20 mouse cellular contexts compared by ENCODE assay signal in genomic region chr6:145809566-145809965, GRCm38 (mm10). TPM values are rescaled to one million over a fixed set of nuclear protein-coding genes. Genes with fewer than 3 reads are reported as not detected.
A peak's percentile ranks its signal among the peaks of the same experiment; 100 is the strongest.
DNase-seq lines count a peak whose midpoint lies in the region; ATAC-seq and TF ChIP-seq lines count a peak whose summit lies in the region.
"Had no signal": no experiment of that assay in that cellular context is flagged by ENCODE, and none has a peak within 500 bp of the region (broad histone marks: within the 10 kb centered on the region; RNA-seq: fewer than 3 reads in every experiment).

No protein-coding gene starts in this region.

- peaks cover 44% of the 10 kb centered on the region for H3K36me3 ChIP-seq in heart, embryonic 14.5 days (ENCODE audit: control insufficient read depth, insufficient read depth, low read length)
- peaks cover 2% of the 10 kb centered on the region; the same call in 1 of the 2 replicates for H3K36me3 ChIP-seq in liver, adult 2 months (ENCODE audit: control insufficient read depth, insufficient read depth, low read length)
- H3K36me3 ChIP-seq in liver, embryonic 11.5 days (ENCODE audit: control insufficient read depth, insufficient read depth, low read length) = no peaks in the 10 kb centered on the region
- H3K36me3 ChIP-seq: forebrain, embryonic 12.5 days had no signal

- H3K4me2 ChIP-seq in heart, embryonic 14.5 days (ENCODE audit: low read length) = no peak overlapping the region
- no peak overlapping the region for H3K4me2 ChIP-seq in liver, embryonic 11.5 days
- H3K4me2 ChIP-seq: embryonic facial prominence, embryonic 12.5 days; forebrain, embryonic 12.5 days had no signal

- 76% methylated on average over 7 of the region's 7 CpGs for WGBS in heart, embryonic 14.5 days
- WGBS in liver, adult 2 months = 26% methylated on average over 7 of the region's 7 CpGs
- 85% methylated on average over 7 of the region's 7 CpGs for WGBS in liver, embryonic 11.5 days

- H3K27ac ChIP-seq in heart, embryonic 14.5 days (replicated peaks in 1 of 2; ENCODE audit: control insufficient read depth in 1 of 2, insufficient read depth in 1 of 2, low read depth in 2 of 2, low read length in 2 of 2) = peak overlapping the region; percentile 12 to 31; a peak in 3 of 4 replicates
- peak overlapping the region; percentile 74 for H3K27ac ChIP-seq in liver, adult 2 months (replicated peaks; ENCODE audit: insufficient read depth, low read depth, low read length)
- H3K27ac ChIP-seq in liver, embryonic 11.5 days (ENCODE audit: low read depth, low read length) = no peak overlapping the region
- H3K27ac ChIP-seq: embryonic facial prominence, embryonic 12.5 days; forebrain, embryonic 12.5 days had no signal

- no peak for TF ChIP-seq CTCF in liver, adult 2 months (IDR thresholded peaks at IDR 0.05; ENCODE audit: low read depth, low read length)

- H3K27me3 ChIP-seq in heart, embryonic 14.5 days (ENCODE audit: control insufficient read depth, insufficient read depth, low read length) = no peaks in the 10 kb centered on the region
- H3K27me3 ChIP-seq in liver, adult 2 months (ENCODE audit: control insufficient read depth, insufficient read depth, low read length) = no peaks in the 10 kb centered on the region
- H3K27me3 ChIP-seq in liver, embryonic 11.5 days (replicated peaks; ENCODE audit: control insufficient read depth, insufficient read depth, low read length) = no peaks in the 10 kb centered on the region
- H3K27me3 ChIP-seq: CH12.LX; embryonic facial prominence, embryonic 12.5 days; forebrain, embryonic 12.5 days; Patski had no signal

- no peak for ATAC-seq in heart, embryonic 14.5 days (ENCODE audit: insufficient number of reproducible peaks, insufficient read depth, low FRiP score, low read depth)
- ATAC-seq in liver, embryonic 11.5 days (replicated peaks; ENCODE audit: low FRiP score) = no peak
- ATAC-seq: activated CD4-positive, CD25-positive, alpha-beta regulatory T cell, adult 4 months; forebrain, postnatal 0 days; hindbrain, embryonic 16.5 days; inflammation-experienced regulatory T-cells, adult 6 months; Patski had no signal

- H3K4me3 ChIP-seq in heart, embryonic 14.5 days (ENCODE audit: control insufficient read depth in 1 of 2, insufficient read depth in 1 of 2, low read depth in 1 of 2, low read length in 2 of 2) = no peak overlapping the region
- H3K4me3 ChIP-seq in liver, adult 2 months (ENCODE audit: insufficient read depth, low read depth, low read length) = no peak overlapping the region
- no peak overlapping the region for H3K4me3 ChIP-seq in liver, embryonic 11.5 days (ENCODE audit: low read depth, low read length)
- H3K4me3 ChIP-seq: embryonic facial prominence, embryonic 12.5 days; forebrain, embryonic 12.5 days had no signal

- no peaks in the 10 kb centered on the region for H3K9me3 ChIP-seq in heart, embryonic 14.5 days (ENCODE audit: control insufficient read depth, low read length)
- no peaks in the 10 kb centered on the region for H3K9me3 ChIP-seq in liver, embryonic 11.5 days (ENCODE audit: control insufficient read depth, low read length)
- H3K9me3 ChIP-seq: embryonic facial prominence, embryonic 12.5 days; forebrain, embryonic 12.5 days had no signal

- H3K4me1 ChIP-seq in heart, embryonic 14.5 days (ENCODE audit: control insufficient read depth in 2 of 2, insufficient read depth in 2 of 2, low read length in 2 of 2) = peaks cover 16 to 30% of the 10 kb centered on the region in 2 experiments
- peaks cover 27% of the 10 kb centered on the region for H3K4me1 ChIP-seq in liver, adult 2 months (ENCODE audit: control insufficient read depth, insufficient read depth, low read length)
- no peaks in the 10 kb centered on the region for H3K4me1 ChIP-seq in liver, embryonic 11.5 days (replicated peaks; ENCODE audit: control insufficient read depth, insufficient read depth, low read length)
- H3K4me1 ChIP-seq: embryonic facial prominence, embryonic 12.5 days had no signal

- TF ChIP-seq POLR2A in liver, adult 2 months (IDR thresholded peaks at IDR 0.05; ENCODE audit: extremely low read depth, insufficient read depth, low read length) = no peak

- intact Hi-C loops in heart, postnatal 10 days (cut with DNase I) = no loop called here

- peaks cover 7% of the 10 kb centered on the region; the same call in 1 of the 2 replicates for H3K79me2 ChIP-seq in liver, adult 2 months (ENCODE audit: control insufficient read depth, insufficient read depth, low read length)

- no peak for DNase-seq in heart, postnatal 10 days
- peak; percentile 23 for DNase-seq in kidney, adult 11 months
- no peak for DNase-seq in kidney, postnatal 10 days
- DNase-seq in liver, adult 2 months (ENCODE audit: extremely low read depth, low read depth, low spot score) = peak; percentile 94
- no peak for DNase-seq in liver, embryonic 11.5 days (ENCODE audit: low spot score)
- DNase-seq in yolk sac, embryonic 10.5 days (ENCODE audit: low spot score) = peak; percentile 27
- DNase-seq: adrenal gland, postnatal 14 days; cerebellum, adult 11-12 months; cerebellum, adult 9-10 months; forebrain, postnatal 0 days; gastrocnemius, postnatal 14 days; heart, postnatal 36 days had no signal

- no peak overlapping the region for H3K9ac ChIP-seq in heart, embryonic 14.5 days (ENCODE audit: low read length)
- no peak overlapping the region for H3K9ac ChIP-seq in liver, adult 2 months (ENCODE audit: low read depth, low read length)
- no peak overlapping the region for H3K9ac ChIP-seq in liver, embryonic 11.5 days (ENCODE audit: low read depth, low read length)
- H3K9ac ChIP-seq: embryonic facial prominence, embryonic 12.5 days; forebrain, embryonic 12.5 days; forebrain, postnatal 0 days had no signal

RNA-seq across cellular contexts. Expression of gene Bhlhe41, which starts 55.8 kb away (rescaled TPM):
- 6.6 and 8.6 TPM in 2 replicates for polyA plus RNA-seq in heart, embryonic 14.5 days (2014; fragmentation: Nextera tagmentation; extraction: Ambion mirVana)
- 10 to 100 TPM; 15.9 to 17.4 TPM for total RNA-seq in heart, postnatal 10 days (2021)
- total RNA-seq in liver, adult 2 months (2014; rRNA removed) = 0.40 and 1.8 TPM in 2 replicates
- polyA plus RNA-seq in liver, adult 2 months (2012; rRNA removed) = 0.21 and 0.32 TPM in 2 replicates
- 0.34 and 0.45 TPM in 2 replicates for polyA plus RNA-seq in liver, embryonic 11.5 days (2014; fragmentation: Nextera tagmentation; extraction: Ambion mirVana)

Comparison
In these comparisons a context has a peak if more than half of its experiments do, and no peak if none do; other contexts are left out.
1. DNase-seq: peak in kidney, adult 11 months (single experiment), liver, adult 2 months (single experiment) and yolk sac, embryonic 10.5 days (single experiment); none in heart, postnatal 10 days (0 of 2), kidney, postnatal 10 days (single experiment) and liver, embryonic 11.5 days (single experiment).